Mouse (Mus musculus) CH12.LX (cell line): ENCODE measurements at regions not wholly inside any gene's neighbourhood (a gene's known extent, or its start where the extent isn't known, plus 50 kb on each side); places are given as distances from the start of the nearest gene placed in this dataset.

ENCODE experiments used
- CHD1 ChIP-seq: IDR thresholded peaks from 2 replicates; pipeline ENCODE4 v1.6.1; 2012; ENCODE audit warnings: low read depth, low read length, improper control_type of control experiment, inconsistent platforms
- CTCF ChIP-seq, 2 experiments: IDR thresholded peaks in 1 of 2; conservative IDR thresholded peaks in 1 of 2; 2 replicates each; pipeline ENCODE4 v1.5.1; 2011 to 2012; ENCODE audit warnings: low read depth in 2 of 2, low read length in 2 of 2, improper control_type of control experiment in 1 of 2, inconsistent platforms in 1 of 2, mild to moderate bottlenecking in 1 of 2, moderate library complexity in 1 of 2
- EP300 ChIP-seq: IDR thresholded peaks from 2 replicates; pipeline ENCODE4 v1.6.1; 2011; ENCODE audit warnings: low read length, improper control_type of control experiment
- POLR2A ChIP-seq: IDR thresholded peaks from 2 replicates; pipeline ENCODE4 v1.6.1; 2011; ENCODE audit warnings: low read depth, mild to moderate bottlenecking, improper control_type of control experiment, low read length
- POLR2AphosphoS2 ChIP-seq: IDR thresholded peaks from 2 replicates; pipeline ENCODE4 v1.6.1; 2011; ENCODE audit warnings: low read depth, low read length, improper control_type of control experiment
- RCOR1 ChIP-seq: conservative IDR thresholded peaks from 2 replicates; pipeline ENCODE4 v1.6.1; 2012; ENCODE audit warnings: low read depth, mild to moderate bottlenecking, inconsistent platforms, low read length, improper control_type of control experiment
- SIN3A ChIP-seq: IDR thresholded peaks from 2 replicates; pipeline ENCODE4 v1.6.1; 2012; ENCODE audit warnings: low read length, improper control_type of control experiment, inconsistent platforms
- UBTF ChIP-seq: IDR thresholded peaks from 2 replicates; pipeline ENCODE4 v1.6.1; 2012; ENCODE audit warnings: low read depth, mild to moderate bottlenecking, inconsistent platforms, low read length, improper control_type of control experiment, moderate library complexity
- USF1 ChIP-seq: IDR thresholded peaks from 2 replicates; pipeline ENCODE4 v1.6.1; 2014; ENCODE audit warnings: low read depth, mild to moderate bottlenecking, inconsistent platforms, low read length, improper control_type of control experiment

DNA sequence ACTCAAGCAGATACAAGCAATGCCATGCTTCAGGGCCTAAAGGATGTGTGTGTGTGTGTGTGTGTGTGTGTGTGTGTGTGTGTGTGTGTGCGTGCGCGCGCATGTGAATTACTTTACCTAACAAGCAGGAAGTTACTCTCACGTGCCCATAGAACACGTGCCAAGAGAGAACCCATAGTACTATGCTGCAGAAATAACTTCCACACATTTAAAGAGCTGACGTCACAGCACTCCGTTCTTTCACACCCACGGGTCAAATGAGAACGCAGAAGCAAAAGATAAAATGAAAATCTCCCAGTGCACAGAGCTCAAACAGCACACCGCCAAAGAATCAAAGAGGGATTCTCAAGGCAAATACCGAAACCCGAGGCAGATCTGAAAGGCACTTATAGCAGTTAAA, 195.9 kb downstream of the Unc5cl start:
- TF ChIP-seq CTCF (conservative IDR thresholded peaks at IDR 0.05 in 1 of 2, IDR thresholded peaks at IDR 0.05 in 1 of 2; ENCODE audit: low read depth in 2 of 2, low read length in 2 of 2) (no peak), RCOR1 (no peak), POLR2AphosphoS2 (no peak), UBTF (no peak), POLR2A (no peak), USF1 (no peak), CHD1 (no peak), SIN3A (no peak), EP300 (no peak)
